Mouse (Mus musculus): ENCODE data around the gene A430005L14Rik. TPM values are rescaled to one million over a fixed set of nuclear protein-coding genes. Genes with fewer than 3 reads are reported as not detected.

Gene A430005L14Rik
- polyA plus RNA-seq, 1 experiment = 121 TPM

GRCm38 (mm10) chr4:154010907-154011645 is 54.0 kb downstream of the A430005L14Rik start:
- TF ChIP-seq GATA1 (IDR thresholded peaks at IDR 0.05; ENCODE audit: low read length) = no peak

Other genes with a start within 250 kb of the A430005L14Rik start
- 15.5 and 15.8 TPM in 2 replicates for gene Dffb, start 17.9 kb downstream of the A430005L14Rik start, polyA plus RNA-seq (2012)
- gene Cep104, start 18.0 kb downstream of the A430005L14Rik start, polyA plus RNA-seq (2012) = 7.8 and 10.7 TPM in 2 replicates
- 178 and 230 TPM in 2 replicates for gene Lrrc47, start 54.5 kb downstream of the A430005L14Rik start, polyA plus RNA-seq (2012)
- 84.0 and 144 TPM in 2 replicates for gene Smim1, start 69.0 kb downstream of the A430005L14Rik start, polyA plus RNA-seq (2012)
- gene Ccdc27, start 85.4 kb downstream of the A430005L14Rik start, polyA plus RNA-seq (2012) = not detected in 2 replicates
- 0.18 TPM in 1 of 2 replicates, not detected in the other for gene Trp73, start 183.0 kb downstream of the A430005L14Rik start, polyA plus RNA-seq (2012)
- 17.5 and 23.0 TPM in 2 replicates for gene Wrap73, start 185.1 kb downstream of the A430005L14Rik start, polyA plus RNA-seq (2012)
- 80.5 and 100 TPM in 2 replicates for gene Tprgl, start 203.4 kb downstream of the A430005L14Rik start, polyA plus RNA-seq (2012)
- 0.03 and 0.05 TPM in 2 replicates for gene Megf6, start 213.5 kb downstream of the A430005L14Rik start, polyA plus RNA-seq (2012)